ENCODE assay signal across 7 mouse cellular contexts in the genomic region with DNA sequence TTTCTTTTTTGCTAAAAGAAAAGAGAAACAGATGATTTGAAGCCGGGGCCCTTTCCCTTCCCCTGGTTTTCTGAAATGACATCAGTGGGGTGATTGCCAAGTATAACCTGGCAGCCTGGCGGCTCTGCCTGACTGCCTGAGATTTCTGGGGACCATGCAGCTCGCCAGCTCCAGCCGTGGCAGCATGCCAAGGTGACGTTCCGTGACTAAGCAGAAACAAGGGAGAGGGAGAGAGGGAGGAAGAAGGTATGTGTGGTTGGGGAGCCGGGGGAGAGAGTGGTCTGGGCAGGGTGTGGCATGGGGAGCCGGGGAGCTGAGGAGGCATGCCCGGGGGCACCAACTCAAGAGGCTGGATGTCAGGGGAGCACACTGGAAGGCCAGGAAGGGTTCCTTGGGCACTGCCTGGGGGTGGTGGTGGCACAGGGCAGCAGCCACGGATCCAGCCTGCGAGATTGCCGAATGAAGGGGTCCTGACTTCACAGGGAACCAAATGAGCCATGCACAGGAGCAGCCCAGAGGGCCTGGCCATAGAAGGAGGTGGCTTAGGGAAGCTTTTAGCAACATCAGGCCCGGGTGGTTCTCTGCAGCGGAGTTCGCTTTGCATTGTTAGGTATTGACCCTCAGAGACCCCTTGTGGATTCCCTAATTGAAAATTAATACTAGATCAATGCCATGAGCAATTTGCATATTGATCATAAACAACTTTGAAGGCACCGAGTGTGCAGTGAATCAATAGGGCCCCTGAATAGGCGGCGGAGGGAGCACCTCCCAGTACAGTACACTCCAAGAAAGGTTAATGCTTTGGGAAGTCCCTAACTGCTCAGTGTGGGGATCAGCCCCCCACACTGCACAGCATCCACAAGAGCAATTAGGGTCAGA.
DNase-seq lines count a peak whose midpoint lies in the region; ATAC-seq lines count a peak whose summit lies in the region.

No protein-coding gene starts in this region.

- peak overlapping the region; percentile 62 for H3K27ac ChIP-seq in intestine, embryonic 16.5 days (ENCODE audit: low read length)
- peak overlapping the region; percentile 66 for H3K27ac ChIP-seq in midbrain, embryonic 13.5 days

- no peaks in the 10 kb centered on the region for H3K36me3 ChIP-seq in intestine, embryonic 16.5 days (ENCODE audit: control insufficient read depth, insufficient read depth, low read length)
- peaks cover 6% of the 10 kb centered on the region for H3K36me3 ChIP-seq in midbrain, embryonic 13.5 days

- ATAC-seq in intestine, embryonic 16.5 days = peak; percentile 12; the same call in 1 of the 2 replicates
- ATAC-seq in midbrain, embryonic 13.5 days = peak; percentile 29

- DNase-seq in adrenal gland, adult 18-20 months (ENCODE audit: low spot score in 2 of 2) = peak; percentile 91 to 94
- DNase-seq in cerebellum, postnatal 10 days = peak; percentile 96 to 97
- DNase-seq in gastrocnemius, postnatal 4 days (ENCODE audit: low spot score in 2 of 2) = peak; percentile 59 to 81
- peak; percentile 69 to 75 for DNase-seq in left cerebral cortex, postnatal 14 days (ENCODE audit: low spot score in 2 of 2)
- peak; percentile 41 for DNase-seq in testis, postnatal 14 days (ENCODE audit: low spot score)

- no peaks in the 10 kb centered on the region for H3K27me3 ChIP-seq in intestine, embryonic 16.5 days (replicated peaks; ENCODE audit: control insufficient read depth, insufficient read depth, low read length)
- 0 out of 2 replicates have a peak, but pooled peaks cover 7% of the 10 kb centered on the region for H3K27me3 ChIP-seq in midbrain, embryonic 13.5 days

- peaks cover 53% of the 10 kb centered on the region for H3K4me1 ChIP-seq in intestine, embryonic 16.5 days (ENCODE audit: control insufficient read depth, insufficient read depth, low read length)
- peaks cover 64% of the 10 kb centered on the region for H3K4me1 ChIP-seq in midbrain, embryonic 13.5 days (replicated peaks)

- H3K9me3 ChIP-seq in intestine, embryonic 16.5 days (ENCODE audit: control insufficient read depth, low read length) = no peaks in the 10 kb centered on the region
- H3K9me3 ChIP-seq in midbrain, embryonic 13.5 days = no peaks in the 10 kb centered on the region

- 49% methylated on average over 18 of the region's 18 CpGs for WGBS in intestine, embryonic 16.5 days
- 31% methylated on average over 18 of the region's 18 CpGs for WGBS in midbrain, embryonic 13.5 days

- intact Hi-C loops in left cerebral cortex, postnatal 14 days (cut with DNase I) = no loop called here

- no peak overlapping the region; the same call in 1 of the 2 replicates for H3K9ac ChIP-seq in intestine, embryonic 16.5 days (ENCODE audit: low read depth, low read length)
- peak overlapping the region; percentile 25; the same call in 1 of the 2 replicates for H3K9ac ChIP-seq in midbrain, embryonic 13.5 days (replicated peaks)

- no peak overlapping the region for H3K4me3 ChIP-seq in intestine, embryonic 16.5 days (ENCODE audit: low read length)
- no peak overlapping the region for H3K4me3 ChIP-seq in midbrain, embryonic 13.5 days (replicated peaks)

- no peak overlapping the region for H3K4me2 ChIP-seq in intestine, embryonic 16.5 days (ENCODE audit: low read depth, low read length)
- peak overlapping the region; percentile 7; the same call in 1 of the 2 replicates for H3K4me2 ChIP-seq in midbrain, embryonic 13.5 days (replicated peaks)

Comparison
In these comparisons a context has a peak if more than half of its experiments do, and no peak if none do; other contexts are left out.
1. DNase-seq: peak in every context shown above with its lines; median percentile 96 in cerebellum, postnatal 10 days; 92 in adrenal gland, adult 18-20 months; 72 in left cerebral cortex, postnatal 14 days; 70 in gastrocnemius, postnatal 4 days; 41 in testis, postnatal 14 days.